Mouse (Mus musculus): ENCODE measurements around the gene Zbtb33. TPM values are rescaled to one million over a fixed set of nuclear protein-coding genes. Genes with fewer than 3 reads are reported as not detected.

Zbtb33 gene
- total RNA-seq, 1 experiment from 2014 or later = 36.2 TPM

Other genes with a start within 250 kb of the Zbtb33 start
- not detected in 2 replicates for gene Btg1-ps1, start 171.0 kb upstream of the Zbtb33 start, total RNA-seq (2017)
- not detected in 2 replicates for gene Btg1-ps2, start 146.7 kb upstream of the Zbtb33 start, total RNA-seq (2017)
- not detected in 2 replicates for gene Rhox10, start 123.3 kb upstream of the Zbtb33 start, total RNA-seq (2017)
- gene Rhox11, start 104.7 kb upstream of the Zbtb33 start, total RNA-seq (2017) = not detected in 2 replicates
- not detected in 2 replicates for gene Rhox12, start 78.9 kb upstream of the Zbtb33 start, total RNA-seq (2017)
- gene Rhox13, start 68.6 kb upstream of the Zbtb33 start, total RNA-seq (2017) = not detected in 2 replicates
- gene Tmem255a, start 62.6 kb downstream of the Zbtb33 start, total RNA-seq (2017) = 0.35 TPM in 1 of 2 replicates, not detected in the other
- 0.12 TPM in 1 of 2 replicates, not detected in the other for gene Atp1b4, start 126.4 kb downstream of the Zbtb33 start, total RNA-seq (2017)